Mouse (Mus musculus) MEL (cell line): ENCODE measurements at regions not wholly inside any gene's neighbourhood (a gene's known extent, or its start where the extent isn't known, plus 50 kb on each side); places are given as distances from the start of the nearest gene placed in this dataset.

Experiments
- CTCF ChIP-seq, 3 experiments: IDR thresholded peaks in 2 of 3; conservative IDR thresholded peaks in 1 of 3; 2 replicates each; pipeline ENCODE4 v1.5.1; 2011 to 2012; ENCODE audit warnings: low read length in 3 of 3, low read depth in 2 of 3, mild to moderate bottlenecking in 2 of 3, improper control_type of control experiment in 1 of 3, inconsistent platforms in 1 of 3, mixed read lengths in 1 of 3, moderate library complexity in 1 of 3; ENCODE audit not compliant: control insufficient read depth in 1 of 3, insufficient read depth in 1 of 3, poor library complexity in 1 of 3, severe bottlenecking in 1 of 3
- NELFE ChIP-seq: IDR thresholded peaks from 2 replicates; pipeline ENCODE4 v1.6.1; 2011; ENCODE audit warnings: low read depth, low read length, improper control_type of control experiment

DNA sequence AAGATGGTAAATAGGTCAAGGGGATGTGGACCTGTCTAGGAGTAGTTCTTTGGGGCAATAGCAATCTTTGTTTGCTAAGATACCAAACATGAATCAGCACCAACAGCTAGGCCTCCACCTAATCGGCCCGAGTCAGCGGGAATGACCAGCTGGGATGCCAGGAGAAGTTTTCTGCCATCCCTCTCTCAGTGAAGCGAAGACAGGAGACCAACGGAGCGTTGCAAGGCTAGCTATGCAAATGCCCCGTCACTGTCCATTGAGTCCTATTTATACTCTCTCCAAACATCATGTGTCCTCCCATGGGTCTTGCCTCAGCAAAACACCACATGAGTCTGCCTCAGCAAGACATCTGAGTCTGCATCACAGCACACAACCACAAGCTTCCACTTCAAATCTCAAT is 439.7 kb upstream of the Auts2 start:
- TF ChIP-seq NELFE (no peak), CTCF (IDR thresholded peaks at IDR 0.05 in 2 of 3, conservative IDR thresholded peaks at IDR 0.05 in 1 of 3; ENCODE audit: control insufficient read depth in 1 of 3, insufficient read depth in 1 of 3, low read depth in 2 of 3, low read length in 3 of 3, poor library complexity in 1 of 3, severe bottlenecking in 1 of 3) (no peak)
